Mouse (Mus musculus): ENCODE measurements around the gene Cbx8. TPM values are rescaled to one million over a fixed set of nuclear protein-coding genes. Genes with fewer than 3 reads are reported as not detected.

Cbx8 gene
- polyA plus RNA-seq, 1 experiment from 2014 or later, result 7.7 TPM

DNA sequence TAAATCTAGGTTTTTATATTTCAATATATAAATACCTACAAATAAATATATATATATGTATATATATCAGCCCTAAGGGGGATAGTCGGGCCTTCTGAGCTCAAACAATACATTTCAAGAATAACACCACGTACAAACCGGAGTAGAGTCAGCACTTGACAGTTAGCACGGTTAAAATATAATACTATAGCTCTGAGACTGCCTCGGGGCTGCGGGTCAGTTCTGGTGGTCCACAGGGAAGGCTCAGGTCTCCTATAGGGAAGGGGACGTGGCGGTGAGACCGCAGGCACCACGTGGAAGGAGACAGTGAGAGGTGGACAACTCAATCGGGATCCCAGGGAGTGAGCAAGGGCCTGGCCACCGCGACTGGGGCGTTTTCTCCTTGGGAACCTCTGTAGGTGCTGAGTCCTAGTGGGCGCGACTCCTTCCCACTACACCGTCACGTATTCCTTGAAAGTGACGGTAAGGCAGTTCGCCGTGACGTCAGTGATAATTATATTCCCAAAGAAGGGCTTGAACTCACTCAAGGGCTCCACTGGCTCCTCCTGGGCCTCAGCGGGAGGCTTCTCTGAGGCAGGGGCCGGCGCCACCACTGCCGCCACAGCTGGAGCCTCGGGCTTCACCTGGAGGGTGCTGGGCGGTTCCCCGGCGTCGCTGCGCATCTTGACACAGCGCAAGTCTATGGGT lies 39.8 kb upstream of the Cbx8 start:
- Histone ChIP-seq H3K4me2 (ENCODE audit: low read length) (peak overlapping the region; percentile 2; the same call in 1 of the 2 replicates), H3K9ac (ENCODE audit: low read length) (no peak overlapping the region), H3K27ac (ENCODE audit: low read depth) (no peak overlapping the region), H3K27me3 (replicated peaks; ENCODE audit: control insufficient read depth, insufficient read depth, low read length) (peaks cover 13% of the 10 kb centered on the region), H3K9me3 (ENCODE audit: control insufficient read depth, low read length) (no peaks in the 10 kb centered on the region), H3K36me3 (ENCODE audit: control insufficient read depth, insufficient read depth, low read length) (peaks cover 36% of the 10 kb centered on the region), H3K4me3 (ENCODE audit: low read depth, low read length) (no peak overlapping the region), H3K4me1 (replicated peaks; ENCODE audit: control insufficient read depth, insufficient read depth, low read length) (peaks cover 60% of the 10 kb centered on the region)
- 57% methylated on average over 33 of the region's 33 CpGs for WGBS
- ATAC-seq (replicated peaks; ENCODE audit: low FRiP score, low TSS enrichment, low read depth), result no peak
- no peak for DNase-seq (ENCODE audit: low spot score)

- H3K27ac ChIP-seq (ENCODE audit: low read depth), result 0 out of 2 replicates have a peak overlapping the region, but pooled peaks have one; percentile 27
- peaks cover 13% of the 10 kb centered on the region for H3K27me3 ChIP-seq (replicated peaks; ENCODE audit: control insufficient read depth, insufficient read depth, low read length)
- peak; percentile 59 for DNase-seq (ENCODE audit: low spot score)
- peaks cover 36% of the 10 kb centered on the region for H3K36me3 ChIP-seq (ENCODE audit: control insufficient read depth, insufficient read depth, low read length)
- H3K4me1 ChIP-seq (replicated peaks; ENCODE audit: control insufficient read depth, insufficient read depth, low read length), result peaks cover 56% of the 10 kb centered on the region
- H3K9me3 ChIP-seq (ENCODE audit: control insufficient read depth, low read length), result no peaks in the 10 kb centered on the region
- no peak for ATAC-seq (replicated peaks; ENCODE audit: low FRiP score, low TSS enrichment, low read depth)
- WGBS, result 50% methylated on average over 7 of the region's 7 CpGs
- H3K4me3 ChIP-seq (ENCODE audit: low read depth, low read length), result 0 out of 2 replicates have a peak overlapping the region, but pooled peaks have one; percentile 10
- H3K9ac ChIP-seq (ENCODE audit: low read length), result 0 out of 2 replicates have a peak overlapping the region, but pooled peaks have one; percentile 16
- peak overlapping the region; percentile 45 for H3K4me2 ChIP-seq (ENCODE audit: low read length)
Observed at GRCm38 (mm10) chr11:119079445-119079837, 38.7 kb upstream of the Cbx8 start.

DNA sequence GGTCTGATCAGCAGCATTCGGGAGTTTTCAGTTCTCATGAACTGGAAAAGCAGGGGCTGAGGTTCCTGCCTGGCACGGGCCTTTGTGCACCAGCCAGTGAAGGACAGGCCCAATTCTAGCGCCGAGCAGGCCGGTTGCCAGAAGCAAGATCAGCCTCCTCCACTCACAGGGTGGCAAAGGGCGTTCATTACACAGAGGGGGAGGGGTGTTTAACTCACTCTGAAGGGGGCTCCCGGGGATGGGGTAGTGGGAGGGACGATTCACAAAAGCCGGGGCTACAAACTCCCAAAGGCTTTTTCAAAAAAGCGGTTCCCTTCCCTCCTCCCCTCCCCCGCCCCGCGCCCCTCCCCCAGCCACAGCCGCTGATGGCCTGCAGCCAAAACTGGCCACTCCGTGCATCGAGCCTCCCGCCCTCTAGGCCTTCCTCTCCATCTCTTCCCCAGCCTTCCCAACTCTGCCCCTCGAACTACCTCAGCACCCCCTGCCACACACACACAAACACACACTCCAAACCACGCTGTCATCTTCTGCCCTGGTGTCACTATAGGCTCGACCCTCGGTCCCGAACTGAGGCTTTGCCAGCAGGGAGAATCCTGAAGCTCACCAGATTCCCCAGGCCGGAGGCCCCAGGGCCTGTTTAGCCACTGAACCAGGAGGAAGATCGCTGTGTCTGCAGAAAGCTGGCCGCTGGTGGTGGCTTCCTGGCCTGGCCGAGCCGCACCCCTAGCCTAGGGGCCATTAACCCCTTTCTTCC lies 38.1 kb upstream of the Cbx8 start:
- 0 out of 2 replicates have a peak overlapping the region, but pooled peaks have one; percentile 10 for H3K4me3 ChIP-seq (ENCODE audit: low read depth, low read length)
- DNase-seq (ENCODE audit: low spot score) (peak; percentile 80), ATAC-seq (replicated peaks; ENCODE audit: low FRiP score, low TSS enrichment, low read depth) (no peak)
- peak overlapping the region; percentile 16; the same call in 1 of the 2 replicates for H3K9ac ChIP-seq (ENCODE audit: low read length)
- H3K4me1 ChIP-seq (replicated peaks; ENCODE audit: control insufficient read depth, insufficient read depth, low read length), result peaks cover 53% of the 10 kb centered on the region
- peaks cover 36% of the 10 kb centered on the region for H3K36me3 ChIP-seq (ENCODE audit: control insufficient read depth, insufficient read depth, low read length)
- H3K27ac ChIP-seq (ENCODE audit: low read depth), result 0 out of 2 replicates have a peak overlapping the region, but pooled peaks have one; percentile 27
- peak overlapping the region; percentile 45 for H3K4me2 ChIP-seq (ENCODE audit: low read length)
- H3K9me3 ChIP-seq (ENCODE audit: control insufficient read depth, low read length), result no peaks in the 10 kb centered on the region
- peaks cover 13% of the 10 kb centered on the region for H3K27me3 ChIP-seq (replicated peaks; ENCODE audit: control insufficient read depth, insufficient read depth, low read length)
- WGBS, result 11% methylated on average over 24 of the region's 27 CpGs

- WGBS, result 85% methylated on average over 4 of the region's 4 CpGs
- DNase-seq (ENCODE audit: low spot score), result no peak
- Histone ChIP-seq H3K27ac (ENCODE audit: low read depth) (no peak overlapping the region), H3K4me2 (ENCODE audit: low read length) (no peak overlapping the region), H3K27me3 (replicated peaks; ENCODE audit: control insufficient read depth, insufficient read depth, low read length) (peaks cover 13% of the 10 kb centered on the region), H3K36me3 (ENCODE audit: control insufficient read depth, insufficient read depth, low read length) (peaks cover 36% of the 10 kb centered on the region), H3K9ac (ENCODE audit: low read length) (no peak overlapping the region), H3K4me3 (ENCODE audit: low read depth, low read length) (no peak overlapping the region), H3K9me3 (ENCODE audit: control insufficient read depth, low read length) (no peaks in the 10 kb centered on the region), H3K4me1 (replicated peaks; ENCODE audit: control insufficient read depth, insufficient read depth, low read length) (peaks cover 52% of the 10 kb centered on the region)
- ATAC-seq (replicated peaks; ENCODE audit: low FRiP score, low TSS enrichment, low read depth), result no peak
Observed at GRCm38 (mm10) chr11:119077755-119078154, 37.0 kb upstream of the Cbx8 start.

- Histone ChIP-seq H3K4me3 (ENCODE audit: low read depth, low read length) (no peak overlapping the region), H3K27ac (ENCODE audit: low read depth) (no peak overlapping the region), H3K9me3 (ENCODE audit: control insufficient read depth, low read length) (no peaks in the 10 kb centered on the region), H3K36me3 (ENCODE audit: control insufficient read depth, insufficient read depth, low read length) (peaks cover 17% of the 10 kb centered on the region), H3K4me2 (ENCODE audit: low read length) (no peak overlapping the region), H3K27me3 (replicated peaks; ENCODE audit: control insufficient read depth, insufficient read depth, low read length) (0 out of 2 replicates have a peak, but pooled peaks cover 1% of the 10 kb centered on the region), H3K9ac (ENCODE audit: low read length) (no peak overlapping the region), H3K4me1 (replicated peaks; ENCODE audit: control insufficient read depth, insufficient read depth, low read length) (peaks cover 42% of the 10 kb centered on the region)
- WGBS, result 77% methylated on average over 5 of the region's 5 CpGs
- DNase-seq (ENCODE audit: low spot score) (no peak), ATAC-seq (replicated peaks; ENCODE audit: low FRiP score, low TSS enrichment, low read depth) (no peak)
Observed at GRCm38 (mm10) chr11:119075805-119076204, 35.0 kb upstream of the Cbx8 start.

- no peak overlapping the region for H3K9ac ChIP-seq (ENCODE audit: low read length)
- H3K27me3 ChIP-seq (replicated peaks; ENCODE audit: control insufficient read depth, insufficient read depth, low read length), result no peaks in the 10 kb centered on the region
- H3K4me1 ChIP-seq (replicated peaks; ENCODE audit: control insufficient read depth, insufficient read depth, low read length), result peaks cover 26% of the 10 kb centered on the region
- H3K36me3 ChIP-seq (ENCODE audit: control insufficient read depth, insufficient read depth, low read length), result no peaks in the 10 kb centered on the region
- H3K27ac ChIP-seq (ENCODE audit: low read depth), result no peak overlapping the region
- ATAC-seq (replicated peaks; ENCODE audit: low FRiP score, low TSS enrichment, low read depth), result no peak
- no peak overlapping the region for H3K4me2 ChIP-seq (ENCODE audit: low read length)
- DNase-seq (ENCODE audit: low spot score), result no peak
- no peak overlapping the region for H3K4me3 ChIP-seq (ENCODE audit: low read depth, low read length)
- 0 out of 2 replicates have a peak, but pooled peaks cover 3% of the 10 kb centered on the region for H3K9me3 ChIP-seq (ENCODE audit: control insufficient read depth, low read length)
- 76% methylated on average over 6 of the region's 6 CpGs for WGBS
Observed at GRCm38 (mm10) chr11:119073876-119074433, 33.2 kb upstream of the Cbx8 start.

DNA sequence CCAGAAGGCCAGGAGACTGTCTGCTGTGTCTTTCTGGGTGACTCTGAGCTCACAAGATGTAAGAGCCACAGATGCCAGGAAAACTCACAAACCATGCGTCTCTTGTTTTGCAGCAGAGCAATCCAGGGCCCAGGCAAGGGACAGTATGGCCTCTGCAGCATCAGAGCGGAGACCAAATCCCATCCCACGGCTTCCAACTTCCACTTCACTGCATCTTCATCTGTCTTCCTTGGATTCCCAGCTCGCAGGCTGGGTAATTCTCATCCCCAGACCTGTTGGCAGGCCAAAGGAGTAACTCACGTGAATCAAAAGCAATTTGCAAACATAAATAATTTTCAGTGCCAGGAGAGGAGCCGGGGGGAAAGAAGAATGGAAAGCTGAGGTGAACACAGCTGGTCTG lies 32.2 kb upstream of the Cbx8 start:
- no peak for ATAC-seq (replicated peaks; ENCODE audit: low FRiP score, low TSS enrichment, low read depth)
- WGBS, result 55% methylated on average over 6 of the region's 6 CpGs
- no peak overlapping the region for H3K9ac ChIP-seq (ENCODE audit: low read length)

DNA sequence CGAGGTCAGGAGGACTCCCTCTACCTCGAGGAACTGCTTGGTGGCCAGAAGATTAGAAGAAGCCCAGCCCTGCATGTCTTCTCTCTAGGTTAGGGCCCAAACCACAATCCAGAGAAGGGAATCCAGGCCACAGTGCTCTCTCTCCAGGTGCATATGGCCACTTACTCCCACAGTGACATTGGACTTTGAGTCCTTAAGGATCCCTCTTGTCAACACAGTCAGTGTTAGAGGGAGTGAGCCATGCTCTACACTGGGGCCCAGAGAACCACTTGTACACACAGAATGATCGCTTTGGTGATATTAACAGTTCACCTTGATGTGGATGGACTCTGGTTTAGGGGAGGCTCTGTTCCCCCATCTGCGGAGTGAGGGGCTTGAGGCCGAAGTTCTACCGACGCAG lies 31.5 kb upstream of the Cbx8 start:
- Histone ChIP-seq H3K27ac (ENCODE audit: low read depth) (no peak overlapping the region), H3K4me1 (replicated peaks; ENCODE audit: control insufficient read depth, insufficient read depth, low read length) (peaks cover 18% of the 10 kb centered on the region), H3K4me3 (ENCODE audit: low read depth, low read length) (no peak overlapping the region), H3K4me2 (ENCODE audit: low read length) (no peak overlapping the region), H3K36me3 (ENCODE audit: control insufficient read depth, insufficient read depth, low read length) (no peaks in the 10 kb centered on the region), H3K27me3 (replicated peaks; ENCODE audit: control insufficient read depth, insufficient read depth, low read length) (no peaks in the 10 kb centered on the region), H3K9ac (ENCODE audit: low read length) (no peak overlapping the region), H3K9me3 (ENCODE audit: control insufficient read depth, low read length) (0 out of 2 replicates have a peak, but pooled peaks cover 3% of the 10 kb centered on the region)
- DNase-seq (ENCODE audit: low spot score), result no peak
- no peak for ATAC-seq (replicated peaks; ENCODE audit: low FRiP score, low TSS enrichment, low read depth)
- WGBS, result 69% methylated on average over 7 of the region's 7 CpGs

More for the DNA sequence above, 32.2 kb upstream of the Cbx8 start:
- DNase-seq (ENCODE audit: low spot score), result no peak
- H3K4me3 ChIP-seq (ENCODE audit: low read depth, low read length), result no peak overlapping the region
- H3K27me3 ChIP-seq (replicated peaks; ENCODE audit: control insufficient read depth, insufficient read depth, low read length), result no peaks in the 10 kb centered on the region
- no peak overlapping the region for H3K4me2 ChIP-seq (ENCODE audit: low read length)
- no peak overlapping the region for H3K27ac ChIP-seq (ENCODE audit: low read depth)
- 0 out of 2 replicates have a peak, but pooled peaks cover 3% of the 10 kb centered on the region for H3K9me3 ChIP-seq (ENCODE audit: control insufficient read depth, low read length)
- H3K36me3 ChIP-seq (ENCODE audit: control insufficient read depth, insufficient read depth, low read length), result no peaks in the 10 kb centered on the region
- H3K4me1 ChIP-seq (replicated peaks; ENCODE audit: control insufficient read depth, insufficient read depth, low read length), result peaks cover 18% of the 10 kb centered on the region

Data from intestine, embryonic 14.5 days (tissue).